Mouse (Mus musculus) intestine, embryonic 15.5 days (tissue): Measurements from ENCODE around the gene Gucy1a1. TPM values are rescaled to one million over a fixed set of nuclear protein-coding genes. Genes with fewer than 3 reads are reported as not detected.

Experiments used
- ATAC-seq: fragments of 200-750 bp; cut with Nextera tagmentation; 2 replicates; pipeline ENCODE4 v1.8.0; 2017; ENCODE audit warnings: moderate TSS enrichment, moderate library complexity
- H3K27ac ChIP-seq: fragments of 300-500 bp; sonication (generic); 2 replicates; pipeline ENCODE4 v1.5.1; 2015; ENCODE audit warnings: mild to moderate bottlenecking, inconsistent platforms
- H3K27me3 ChIP-seq: fragments of 300-500 bp; sonication (generic); replicated peaks from 2 replicates; pipeline ENCODE4 v1.6.1; 2015; ENCODE audit warnings: inconsistent platforms
- H3K36me3 ChIP-seq: fragments of 300-500 bp; sonication (generic); 2 replicates; pipeline ENCODE4 v1.6.1; 2015; ENCODE audit warnings: inconsistent platforms
- H3K4me1 ChIP-seq: fragments of 300-500 bp; sonication (generic); replicated peaks from 2 replicates; pipeline ENCODE4 v1.6.1; 2015; ENCODE audit warnings: inconsistent platforms
- H3K4me2 ChIP-seq: fragments of 300-500 bp; sonication (generic); replicated peaks from 2 replicates; pipeline ENCODE4 v1.6.1; 2015; ENCODE audit warnings: mild to moderate bottlenecking, inconsistent platforms
- H3K4me3 ChIP-seq: fragments of 300-500 bp; sonication (generic); replicated peaks from 2 replicates; pipeline ENCODE4 v1.5.1; 2015; ENCODE audit warnings: inconsistent platforms
- H3K9ac ChIP-seq: fragments of 300-500 bp; sonication (generic); 2 replicates; pipeline ENCODE4 v1.6.1; 2015; ENCODE audit warnings: inconsistent platforms
- H3K9me3 ChIP-seq: fragments of 300-500 bp; sonication (generic); 2 replicates; pipeline ENCODE4 v1.6.1; 2016; ENCODE audit warnings: inconsistent platforms
- WGBS: fragments of 180-500 bp; shearing (Covaris S2); methylation state at CpG from one replicate; pipeline ENCODE4 v1.1.7; 2015; 5-methylcytosine and 5-hydroxymethylcytosine counted together
- polyA plus RNA-seq: library from polyadenylated mRNA; unstranded; fragments of >200 nt; fragmentation: Nextera tagmentation; extraction: Ambion mirVana; gene quantifications from 2 replicates; pipeline ENCODE4 v1.2.1, GENCODE M21; 2015

The Gucy1a1 gene
- polyA plus RNA-seq, 1 experiment from 2014 or later = 46.1 TPM

DNA sequence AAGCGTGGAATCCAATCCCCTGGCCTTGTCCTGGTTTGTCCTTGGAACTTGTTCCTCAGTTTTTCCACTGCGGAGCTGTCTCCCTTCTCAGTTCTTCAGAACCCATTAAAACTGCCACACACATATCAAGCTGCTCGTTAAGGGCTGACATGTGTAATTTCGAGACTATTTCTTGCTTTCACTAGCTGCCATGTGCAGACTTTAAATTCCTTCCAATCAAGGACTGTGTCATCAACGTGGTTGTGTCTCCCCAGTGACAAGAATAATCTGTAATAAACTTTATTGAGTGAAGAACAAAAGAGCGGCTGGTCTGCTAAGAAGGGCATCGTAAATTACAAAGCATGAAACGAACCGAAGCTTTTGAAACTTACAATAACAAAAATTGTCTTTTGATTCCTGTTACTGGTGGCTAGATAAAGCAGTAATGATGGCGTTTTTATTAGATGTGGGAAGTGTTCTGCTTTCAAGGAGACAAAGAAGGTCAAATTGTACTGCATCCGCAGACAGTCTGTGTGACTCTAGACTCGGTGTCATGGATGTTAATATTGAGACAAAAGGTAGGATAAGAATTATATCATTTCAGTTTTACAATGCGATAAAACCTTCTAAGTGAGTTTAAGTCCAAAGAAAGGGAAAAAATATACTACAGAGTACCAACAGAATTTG lies 7.5 kb downstream of the Gucy1a1 start:
- no peak overlapping the region for H3K27ac ChIP-seq
- ATAC-seq = no peak
- 0 out of 2 replicates have a peak, but pooled peaks cover 3% of the 10 kb centered on the region for H3K4me1 ChIP-seq
- H3K27me3 ChIP-seq = no peaks in the 10 kb centered on the region
- H3K9me3 ChIP-seq = no peaks in the 10 kb centered on the region
- no peaks in the 10 kb centered on the region for H3K36me3 ChIP-seq
- no peak overlapping the region for H3K4me3 ChIP-seq
- no peak overlapping the region for H3K9ac ChIP-seq
- 64% methylated on average over 13 of the region's 13 CpGs for WGBS
- no peak overlapping the region for H3K4me2 ChIP-seq

DNA sequence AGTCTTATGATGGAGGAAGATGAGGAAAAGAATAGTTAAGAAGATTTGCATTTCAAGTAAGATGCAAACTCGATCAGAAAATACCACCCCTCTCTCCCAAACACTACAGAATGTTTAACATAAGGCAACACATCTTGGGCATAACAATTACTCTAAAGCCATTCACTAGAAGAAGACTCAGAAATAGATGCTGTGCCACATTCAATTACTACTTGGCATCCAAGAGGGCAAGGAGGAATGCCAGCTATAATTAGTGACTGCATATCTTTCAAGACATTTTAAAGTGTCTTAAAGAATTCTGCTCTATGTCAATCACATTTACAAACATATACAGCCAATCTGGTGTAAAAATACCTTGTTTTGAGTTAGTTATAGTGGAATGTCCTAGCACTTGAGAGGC lies 10.1 kb downstream of the Gucy1a1 start:
- Histone ChIP-seq H3K36me3 (no peaks in the 10 kb centered on the region), H3K4me3 (no peak overlapping the region), H3K9ac (no peak overlapping the region), H3K27ac (no peak overlapping the region), H3K9me3 (no peaks in the 10 kb centered on the region), H3K27me3 (no peaks in the 10 kb centered on the region), H3K4me2 (no peak overlapping the region), H3K4me1 (no peaks in the 10 kb centered on the region)
- no peak for ATAC-seq
- WGBS = 77% methylated on average over 1 of the region's 1 CpGs

DNA sequence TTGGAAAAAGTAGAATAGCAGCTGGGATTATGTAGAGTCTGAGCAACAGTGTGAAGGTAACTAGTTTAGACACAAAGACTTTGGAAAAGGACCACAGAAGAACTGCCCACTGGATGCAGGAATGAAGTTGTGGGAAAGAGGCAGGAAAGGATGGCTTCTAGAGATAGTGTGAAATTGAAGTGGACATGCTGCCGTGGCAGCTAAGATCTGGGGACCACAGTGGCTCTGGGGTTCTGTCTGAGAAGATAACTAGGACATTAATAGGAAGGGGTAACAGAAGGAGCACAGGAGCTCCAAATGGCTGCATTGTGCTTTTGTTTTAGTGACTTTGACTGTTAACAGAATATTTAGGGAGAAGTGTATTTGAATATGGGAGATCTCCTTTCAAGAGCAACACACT lies 16.3 kb downstream of the Gucy1a1 start:
- no peak overlapping the region for H3K4me3 ChIP-seq
- H3K9ac ChIP-seq = no peak overlapping the region
- no peaks in the 10 kb centered on the region for H3K27me3 ChIP-seq
- WGBS = 57% methylated on average over 1 of the region's 1 CpGs
- H3K9me3 ChIP-seq = no peaks in the 10 kb centered on the region
- H3K36me3 ChIP-seq = no peaks in the 10 kb centered on the region
- no peak overlapping the region for H3K4me2 ChIP-seq
- H3K4me1 ChIP-seq = no peaks in the 10 kb centered on the region
- ATAC-seq = no peak
- no peak overlapping the region for H3K27ac ChIP-seq

DNA sequence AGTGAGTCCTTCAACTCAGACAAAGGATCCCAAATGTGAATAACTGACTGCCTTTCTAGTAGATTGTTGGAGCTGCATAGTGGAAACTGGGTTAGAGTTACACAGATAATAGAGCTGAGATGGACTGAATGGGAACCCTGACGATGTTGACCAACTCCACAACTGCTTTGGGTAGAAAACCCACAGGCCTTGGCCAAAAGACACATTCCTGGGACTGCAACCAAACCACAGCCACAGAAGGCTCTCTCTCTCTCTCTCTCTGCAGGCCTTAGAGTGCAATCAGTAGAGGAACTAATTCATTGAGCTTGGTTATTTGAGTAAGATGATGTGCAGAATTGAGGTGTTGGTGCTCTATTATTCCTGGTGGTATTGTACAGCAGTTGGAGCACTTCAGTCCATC lies 21.0 kb downstream of the Gucy1a1 start:
- no peak overlapping the region for H3K4me3 ChIP-seq
- H3K27me3 ChIP-seq = no peaks in the 10 kb centered on the region
- H3K9me3 ChIP-seq = no peaks in the 10 kb centered on the region
- no peaks in the 10 kb centered on the region for H3K4me1 ChIP-seq
- H3K27ac ChIP-seq = no peak overlapping the region
- H3K9ac ChIP-seq = no peak overlapping the region
- 84% methylated on average over 1 of the region's 1 CpGs for whole genome bisulfite sequencing
- no peaks in the 10 kb centered on the region for H3K36me3 ChIP-seq
- no peak overlapping the region for H3K4me2 ChIP-seq
- ATAC-seq = no peak

DNA sequence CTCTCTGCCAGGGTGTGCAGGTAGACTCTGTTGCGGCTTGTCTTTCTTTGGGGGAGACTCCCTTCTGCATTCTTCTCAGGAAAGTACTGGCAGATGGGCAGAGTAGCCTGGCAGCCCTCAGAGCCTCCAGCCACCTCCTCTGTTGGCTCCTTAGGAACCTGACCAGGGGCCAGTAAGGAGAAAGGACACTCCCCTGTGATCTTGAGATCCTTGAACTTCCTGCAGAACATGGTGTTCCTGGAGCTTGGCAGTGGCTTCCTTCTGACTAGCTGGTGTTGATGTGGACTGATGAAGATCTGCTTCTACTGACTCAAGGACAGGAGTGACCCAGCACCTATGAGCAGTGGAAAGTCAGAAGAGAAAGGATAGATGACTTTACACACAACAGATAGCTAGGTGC lies 26.7 kb downstream of the Gucy1a1 start:
- WGBS = 92% methylated on average over 1 of the region's 1 CpGs
- H3K9ac ChIP-seq = no peak overlapping the region

DNA sequence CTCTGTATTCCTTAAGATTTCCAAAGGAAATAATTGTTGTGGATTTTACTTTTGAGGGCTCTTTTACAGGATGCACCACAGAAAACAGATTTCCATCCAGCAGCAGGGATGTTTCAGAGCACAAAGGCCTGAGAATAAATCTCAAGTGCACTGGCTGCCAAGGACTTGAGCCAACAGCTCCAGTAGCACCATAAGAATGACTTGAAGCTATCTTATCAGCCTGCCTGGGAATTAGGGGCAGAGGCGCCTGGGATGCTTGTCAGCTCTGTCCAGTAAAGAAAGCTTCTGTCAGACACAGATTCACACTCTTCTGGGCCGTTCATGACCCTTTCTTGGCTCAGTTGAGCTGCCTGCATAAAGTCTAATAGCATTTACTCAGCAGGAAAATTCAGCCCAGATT lies 33.1 kb downstream of the Gucy1a1 start:
- 43% methylated on average over 2 of the region's 2 CpGs for WGBS
- Histone ChIP-seq H3K27ac (no peak overlapping the region), H3K9me3 (no peaks in the 10 kb centered on the region), H3K27me3 (no peaks in the 10 kb centered on the region), H3K9ac (no peak overlapping the region), H3K36me3 (no peaks in the 10 kb centered on the region), H3K4me2 (no peak overlapping the region), H3K4me3 (no peak overlapping the region), H3K4me1 (no peaks in the 10 kb centered on the region)
- ATAC-seq = peak; percentile 20; the same call in 1 of the 2 replicates

More for the DNA sequence above, 26.7 kb downstream of the Gucy1a1 start:
- Histone ChIP-seq H3K4me2 (no peak overlapping the region), H3K4me1 (no peaks in the 10 kb centered on the region), H3K27me3 (no peaks in the 10 kb centered on the region), H3K4me3 (no peak overlapping the region), H3K9me3 (no peaks in the 10 kb centered on the region), H3K27ac (no peak overlapping the region), H3K36me3 (no peaks in the 10 kb centered on the region)
- ATAC-seq = no peak

DNA sequence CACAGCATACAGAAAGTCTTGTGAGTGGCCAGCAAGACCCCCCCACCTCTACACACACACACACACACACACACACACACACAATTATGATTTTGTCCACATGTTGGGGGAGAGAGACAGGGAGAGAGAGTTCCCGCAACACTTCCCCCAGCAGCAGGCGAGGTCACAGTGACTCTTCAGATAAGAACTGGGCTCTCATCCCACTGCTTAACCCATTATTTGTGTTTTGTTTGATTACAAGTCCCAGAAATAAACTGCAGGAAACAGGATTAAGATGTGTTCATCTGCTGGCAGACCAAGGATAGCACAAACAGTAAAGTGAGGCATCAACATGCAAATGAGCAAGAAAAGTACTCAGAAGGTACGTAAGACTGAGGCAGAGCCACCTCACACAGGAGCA lies 33.6 kb downstream of the Gucy1a1 start:
- no peaks in the 10 kb centered on the region for H3K36me3 ChIP-seq
- no peak for ATAC-seq
- no peak overlapping the region for H3K27ac ChIP-seq

DNA sequence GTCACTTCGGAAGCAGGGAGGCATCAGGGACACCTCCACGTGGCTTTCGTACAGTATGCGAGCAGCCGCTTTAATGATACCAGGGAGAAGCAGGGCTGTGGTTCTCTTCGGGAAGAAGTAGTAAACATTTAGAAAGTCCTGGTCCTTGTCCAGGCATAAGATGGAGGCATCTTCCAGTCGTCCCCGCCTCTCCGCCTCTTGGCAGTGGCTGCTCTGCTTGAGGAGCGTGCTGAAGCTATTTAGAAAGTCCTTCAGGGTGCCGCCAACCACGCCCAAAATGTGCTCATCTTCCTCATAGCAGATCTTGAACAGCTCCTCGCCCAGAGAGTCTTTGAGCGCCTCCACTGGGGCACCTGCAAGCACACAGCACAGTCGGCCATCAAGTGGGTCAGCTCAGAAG lies 36.6 kb downstream of the Gucy1a1 start:
- Histone ChIP-seq H3K9ac (no peak overlapping the region), H3K27me3 (no peaks in the 10 kb centered on the region), H3K9me3 (no peaks in the 10 kb centered on the region), H3K4me3 (no peak overlapping the region), H3K4me1 (no peaks in the 10 kb centered on the region), H3K4me2 (no peak overlapping the region), H3K27ac (no peak overlapping the region), H3K36me3 (no peaks in the 10 kb centered on the region; the same call in 1 of the 2 replicates)
- 92% methylated on average over 15 of the region's 15 CpGs for WGBS
- ATAC-seq = no peak

More for the DNA sequence above, 33.6 kb downstream of the Gucy1a1 start:
- no peak overlapping the region for H3K4me3 ChIP-seq
- no peak overlapping the region for H3K4me2 ChIP-seq
- no peaks in the 10 kb centered on the region for H3K4me1 ChIP-seq
- no peak overlapping the region for H3K9ac ChIP-seq
- H3K27me3 ChIP-seq = no peaks in the 10 kb centered on the region
- no peaks in the 10 kb centered on the region for H3K9me3 ChIP-seq
- WGBS = 57% methylated on average over 3 of the region's 3 CpGs

DNA sequence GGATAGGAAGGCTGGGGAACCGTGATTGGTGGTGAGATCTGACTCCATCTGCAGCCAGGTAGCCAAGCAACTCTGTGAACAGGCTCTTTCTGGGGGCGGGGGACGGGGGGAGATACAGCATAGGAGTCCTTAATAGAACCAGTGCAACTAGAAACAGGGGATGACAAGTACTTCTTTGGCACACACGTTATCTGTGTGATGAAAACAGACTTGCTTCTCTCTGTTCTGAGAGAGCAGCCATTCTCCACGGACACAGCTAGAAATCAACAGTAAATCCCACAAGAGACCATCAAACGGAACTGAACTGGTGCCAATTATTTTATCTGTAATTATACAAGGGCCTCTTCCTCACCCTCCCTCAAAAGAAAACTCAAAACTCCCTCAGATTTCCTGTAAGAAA lies 41.4 kb downstream of the Gucy1a1 start:
- H3K4me2 ChIP-seq = no peak overlapping the region
- no peak overlapping the region for H3K27ac ChIP-seq
- ATAC-seq = no peak
- no peaks in the 10 kb centered on the region for H3K4me1 ChIP-seq
- H3K27me3 ChIP-seq = no peaks in the 10 kb centered on the region
- no peak overlapping the region for H3K4me3 ChIP-seq
- no peaks in the 10 kb centered on the region for H3K9me3 ChIP-seq
- no peaks in the 10 kb centered on the region; the same call in 1 of the 2 replicates for H3K36me3 ChIP-seq
- no peak overlapping the region for H3K9ac ChIP-seq
- 70% methylated on average over 6 of the region's 6 CpGs for WGBS

DNA sequence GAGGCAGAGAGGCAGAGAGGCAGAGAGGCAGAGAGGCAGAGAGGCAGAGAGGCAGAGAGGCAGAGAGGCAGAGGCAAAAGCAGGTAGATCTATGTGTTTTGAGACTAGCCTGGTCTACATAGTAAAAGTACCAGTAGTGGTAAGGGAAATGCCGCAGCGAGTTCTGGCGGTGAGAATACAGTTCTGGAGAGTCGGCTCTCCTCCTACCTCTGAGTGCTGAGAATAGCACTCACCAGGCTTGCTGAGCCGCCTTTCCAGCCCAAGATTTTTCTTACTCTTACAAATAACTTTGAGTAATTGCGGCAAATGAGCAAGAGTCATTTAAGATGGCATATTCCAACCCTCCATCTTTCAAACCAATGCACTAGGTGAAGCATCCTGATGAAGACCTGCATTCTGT lies 46.5 kb downstream of the Gucy1a1 start:
- H3K4me2 ChIP-seq = no peak overlapping the region
- H3K27ac ChIP-seq = no peak overlapping the region
- no peak overlapping the region for H3K4me3 ChIP-seq
- no peaks in the 10 kb centered on the region for H3K36me3 ChIP-seq
- no peaks in the 10 kb centered on the region for H3K9me3 ChIP-seq
- no peaks in the 10 kb centered on the region for H3K27me3 ChIP-seq
- no peaks in the 10 kb centered on the region for H3K4me1 ChIP-seq
- 88% methylated on average over 6 of the region's 6 CpGs for WGBS
- H3K9ac ChIP-seq = no peak overlapping the region
- no peak for ATAC-seq

DNA sequence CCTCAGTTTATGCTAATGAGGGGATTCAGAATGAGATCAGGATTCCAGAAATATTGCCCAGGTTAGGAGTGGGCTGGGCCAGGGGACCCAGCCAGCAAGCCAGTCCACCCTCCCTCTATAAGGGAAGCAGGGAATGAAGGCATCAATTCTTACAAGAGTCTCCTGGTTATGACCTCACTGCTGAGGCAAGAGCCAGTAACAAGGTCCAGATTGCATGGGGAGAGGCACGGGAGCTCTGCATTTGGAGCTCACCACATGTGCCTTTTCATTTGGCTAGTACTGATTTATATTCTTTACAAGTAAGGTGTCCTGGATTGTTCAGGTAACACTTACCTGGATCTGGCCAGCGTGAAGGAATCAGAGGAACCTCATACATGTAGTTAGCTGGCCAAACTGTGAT lies 48.8 kb downstream of the Gucy1a1 start:
- WGBS = 61% methylated on average over 2 of the region's 2 CpGs

DNA sequence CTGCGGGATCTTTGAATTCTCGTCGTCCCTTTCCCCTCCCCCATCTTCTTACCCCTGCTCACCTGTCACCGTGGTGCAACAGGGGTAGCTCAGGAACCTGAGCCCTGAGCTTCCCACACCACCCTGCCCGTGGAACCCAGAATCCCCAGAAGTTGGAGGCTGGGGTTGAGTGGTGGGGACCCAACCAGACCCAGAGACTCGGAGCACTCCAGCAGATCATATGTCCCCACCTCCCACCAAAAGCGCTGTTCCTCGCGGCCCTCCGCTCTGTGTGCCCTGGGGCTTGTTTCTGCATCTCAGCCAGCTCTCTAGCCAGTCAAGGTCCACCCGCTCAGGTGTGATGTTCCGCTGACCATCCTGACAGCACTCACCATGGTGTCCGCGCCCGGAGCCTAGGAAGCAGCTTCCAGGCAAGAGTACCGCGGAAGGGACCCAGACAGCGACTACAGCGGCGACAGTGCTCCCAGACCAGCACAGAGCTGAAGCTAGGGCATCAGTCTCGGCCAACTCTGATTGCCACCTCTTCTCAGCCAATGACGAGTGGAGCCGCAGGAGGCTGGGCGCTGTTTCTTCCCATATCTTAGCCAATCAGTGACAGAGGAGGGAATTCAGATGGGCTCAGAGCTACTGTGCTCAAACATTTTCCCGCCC lies 71.3 kb downstream of the Gucy1a1 start, which contains the start of gene Gucy1b1:
Gene Gucy1b1, minus strand, starts transcription at position 489 of the 651 bp plus-strand sequence.
- WGBS = 2% methylated on average over 25 of the region's 25 CpGs
- H3K36me3 ChIP-seq = no peaks in the 10 kb centered on the region
- H3K27ac ChIP-seq = peak within 1 kb of the TSS; percentile 78
- peak within 1 kb of the TSS; percentile 55 for H3K9ac ChIP-seq
- peak; percentile 97 for ATAC-seq
- H3K4me1 ChIP-seq = 0 out of 2 replicates have a peak, but pooled peaks cover 2% of the 10 kb centered on the region
- no peaks in the 10 kb centered on the region for H3K9me3 ChIP-seq
- peak within 1 kb of the TSS; percentile 58 for H3K4me3 ChIP-seq
- peak within 1 kb of the TSS; percentile 81 for H3K4me2 ChIP-seq
- no peaks in the 10 kb centered on the region for H3K27me3 ChIP-seq

More for the DNA sequence above, 48.8 kb downstream of the Gucy1a1 start:
- Histone ChIP-seq H3K27ac (no peak overlapping the region), H3K4me2 (no peak overlapping the region), H3K36me3 (no peaks in the 10 kb centered on the region), H3K4me3 (no peak overlapping the region), H3K9ac (no peak overlapping the region), H3K9me3 (no peaks in the 10 kb centered on the region), H3K27me3 (no peaks in the 10 kb centered on the region), H3K4me1 (no peaks in the 10 kb centered on the region)
- no peak for ATAC-seq

DNA sequence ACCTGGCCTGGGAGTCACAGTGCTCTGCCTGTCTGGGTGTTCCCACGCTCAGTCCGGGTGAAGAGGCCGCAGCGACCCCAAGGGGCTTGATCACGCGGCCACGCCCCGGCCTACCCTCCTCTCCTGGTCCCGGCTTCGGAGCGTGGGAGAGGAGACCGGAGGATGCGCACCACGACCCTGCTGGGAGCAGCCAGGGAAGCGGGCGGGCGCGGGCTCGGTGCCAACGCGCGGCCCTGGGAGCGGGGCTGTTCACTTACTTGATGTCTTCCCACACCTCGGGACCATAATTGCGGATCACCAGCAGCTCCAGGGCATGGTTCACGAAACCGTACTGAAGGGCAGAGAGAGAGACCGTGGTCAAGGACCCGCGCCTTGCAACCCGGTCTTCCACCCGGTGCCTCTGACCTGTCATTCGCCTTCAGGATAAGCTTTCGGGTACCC lies 71.8 kb downstream of the Gucy1a1 start:
- Histone ChIP-seq H3K4me1 (0 out of 2 replicates have a peak, but pooled peaks cover 2% of the 10 kb centered on the region), H3K4me2 (peak overlapping the region; percentile 81), H3K4me3 (peak overlapping the region; percentile 58), H3K9me3 (no peaks in the 10 kb centered on the region), H3K27ac (peak overlapping the region; percentile 78), H3K36me3 (no peaks in the 10 kb centered on the region), H3K27me3 (no peaks in the 10 kb centered on the region), H3K9ac (peak overlapping the region; percentile 55)
- WGBS = 0% methylated on average over 34 of the region's 34 CpGs
- ATAC-seq = peak; percentile 76
